Mouse (Mus musculus) thymus, adult 2 months (tissue): Measurements from ENCODE around the gene Gm5737.

Experiments
- CTCF ChIP-seq: fragments of 200-500 bp; IDR thresholded peaks from 2 replicates; pipeline ENCODE4 v1.5.1; 2012; ENCODE audit warnings: mild to moderate bottlenecking, control low read depth, low read length, moderate library complexity, borderline replicate concordance; ENCODE audit not compliant: control insufficient read depth, poor library complexity, insufficient read depth; ENCODE audit errors: extremely low read depth
- POLR2A ChIP-seq: fragments of 200-500 bp; IDR thresholded peaks from 2 replicates; pipeline ENCODE4 v1.6.1; 2012; ENCODE audit warnings: mild to moderate bottlenecking, low read length, control low read depth, moderate library complexity; ENCODE audit not compliant: control insufficient read depth, poor library complexity, insufficient read depth; ENCODE audit errors: extremely low read depth

DNA sequence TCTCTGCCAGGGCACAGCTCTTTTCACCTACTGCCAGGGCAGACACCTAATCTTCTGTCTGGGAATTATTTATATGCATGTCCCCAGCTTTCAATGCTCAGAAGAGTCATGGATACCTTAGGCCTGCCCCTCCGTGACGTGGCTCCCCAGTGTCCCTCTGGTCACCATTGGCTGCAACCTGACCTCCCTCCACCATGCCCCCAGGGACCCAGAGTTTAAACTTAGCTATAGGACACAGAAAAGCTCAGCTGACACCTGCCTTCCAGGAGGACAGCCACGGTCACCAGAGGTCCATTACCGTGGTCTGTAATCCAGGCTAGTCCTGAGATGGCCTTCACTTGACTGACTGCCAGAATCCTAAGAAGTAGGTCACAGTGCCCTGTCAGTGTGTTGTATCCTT lies 7.2 kb downstream of the Gm5737 start:
- no peak for TF ChIP-seq CTCF
- TF ChIP-seq POLR2A = no peak
